Mouse (Mus musculus): ENCODE results near the gene Chga. TPM values are rescaled to one million over a fixed set of nuclear protein-coding genes. Genes with fewer than 3 reads are reported as not detected.

The Chga gene
- polyA plus RNA-seq, 1 experiment from 2014 or later: 1.4 TPM

DNA sequence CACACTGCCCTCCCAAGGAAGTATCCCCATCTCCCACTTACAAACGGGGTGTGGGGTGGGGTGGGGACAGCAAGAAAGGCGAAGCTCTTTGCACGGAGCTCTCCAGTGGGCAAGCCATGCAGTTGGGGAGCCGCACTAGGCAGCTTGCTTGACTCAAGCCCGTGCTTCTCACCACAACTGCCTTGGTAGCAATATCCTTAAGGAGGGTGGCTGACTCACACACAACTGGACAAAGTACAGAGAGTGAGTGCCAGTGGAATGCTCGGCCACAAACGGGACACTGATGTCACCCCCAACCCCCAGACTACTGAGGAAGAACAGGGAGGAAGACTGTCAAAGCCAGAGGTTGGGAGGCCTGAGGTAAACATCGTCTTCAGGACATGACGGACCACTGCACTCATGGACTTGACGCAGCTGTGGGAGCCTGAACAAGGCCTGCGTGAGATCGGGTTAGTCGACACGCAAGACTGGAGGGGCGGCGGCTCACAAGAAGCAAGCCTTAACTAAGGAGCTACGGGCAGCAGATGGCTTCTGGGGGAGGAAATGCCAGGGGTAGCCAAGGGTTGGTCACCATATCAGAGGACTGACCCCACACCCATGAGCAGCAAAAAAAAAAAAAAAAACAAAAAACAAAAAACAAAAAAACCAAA, 36.1 kb downstream of the Chga start:
- no peak overlapping the region for H3K9ac ChIP-seq (ENCODE audit: low read length)
- no peak overlapping the region for H3K4me2 ChIP-seq (ENCODE audit: low read depth, low read length)
- no peaks in the 10 kb centered on the region for H3K4me1 ChIP-seq (replicated peaks; ENCODE audit: control insufficient read depth, insufficient read depth, low read length)
- H3K36me3 ChIP-seq (ENCODE audit: control insufficient read depth, insufficient read depth, low read length): no peaks in the 10 kb centered on the region
- no peak overlapping the region for H3K4me3 ChIP-seq (ENCODE audit: low read length)
- no peak for ATAC-seq (ENCODE audit: low read depth)
- no peak overlapping the region for H3K27ac ChIP-seq (ENCODE audit: low read length)
- WGBS: 80% methylated on average over 17 of the region's 17 CpGs
- H3K27me3 ChIP-seq (ENCODE audit: control insufficient read depth, insufficient read depth, low read depth, low read length): no peaks in the 10 kb centered on the region
- H3K9me3 ChIP-seq (ENCODE audit: control insufficient read depth, low read length): no peaks in the 10 kb centered on the region

DNA sequence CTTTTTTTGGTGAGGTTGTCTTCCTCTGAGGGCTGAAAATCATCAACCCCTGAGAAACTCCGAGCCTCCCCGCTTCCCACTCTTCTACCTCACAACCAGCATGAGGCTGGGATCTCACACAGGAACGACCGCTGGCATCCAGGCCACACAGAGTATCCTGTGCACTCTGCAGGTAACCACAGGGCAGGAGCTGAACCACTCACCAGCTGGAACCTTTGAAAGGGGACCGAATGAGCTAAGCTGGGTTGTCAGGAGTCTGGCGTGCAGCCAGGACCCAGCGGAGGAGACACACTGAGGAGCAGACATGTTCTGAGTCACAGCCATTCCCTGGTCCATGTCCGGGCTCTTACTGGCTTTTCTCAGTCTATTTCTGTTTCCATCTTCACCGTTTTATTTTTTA, 38.9 kb downstream of the Chga start:
- no peak overlapping the region for H3K4me2 ChIP-seq (ENCODE audit: low read depth, low read length)

DNA sequence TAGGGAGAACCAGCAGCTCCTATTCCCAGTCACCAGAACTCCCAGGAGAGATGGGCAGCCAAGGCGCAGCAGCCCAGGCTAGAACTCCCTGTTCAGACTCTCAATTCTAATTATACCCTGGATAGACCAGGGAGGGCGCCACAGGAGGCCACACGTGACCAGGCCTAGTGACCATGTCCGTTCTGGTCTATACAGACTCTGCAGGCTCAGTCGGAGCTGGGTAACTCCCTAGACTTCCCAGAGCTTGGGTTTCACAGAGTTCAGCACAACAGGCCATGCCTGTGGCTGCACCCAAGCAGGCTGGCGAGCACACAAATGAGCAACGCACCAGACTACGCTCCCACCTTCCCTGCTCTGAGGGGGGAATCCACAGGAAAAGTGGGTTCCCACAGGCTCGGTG, 39.9 kb downstream of the Chga start:
- no peaks in the 10 kb centered on the region for H3K27me3 ChIP-seq (ENCODE audit: control insufficient read depth, insufficient read depth, low read depth, low read length)
- H3K4me3 ChIP-seq (ENCODE audit: low read length): no peak overlapping the region
- 80% methylated on average over 9 of the region's 9 CpGs for WGBS
- no peak overlapping the region for H3K27ac ChIP-seq (ENCODE audit: low read length)
- H3K4me1 ChIP-seq (replicated peaks; ENCODE audit: control insufficient read depth, insufficient read depth, low read length): peaks cover 5% of the 10 kb centered on the region; the same call in 1 of the 2 replicates
- no peak overlapping the region for H3K9ac ChIP-seq (ENCODE audit: low read length)
- H3K36me3 ChIP-seq (ENCODE audit: control insufficient read depth, insufficient read depth, low read length): no peaks in the 10 kb centered on the region
- no peak overlapping the region for H3K4me2 ChIP-seq (ENCODE audit: low read depth, low read length)
- peaks cover 6% of the 10 kb centered on the region for H3K9me3 ChIP-seq (ENCODE audit: control insufficient read depth, low read length)
- ATAC-seq (ENCODE audit: low read depth): no peak

More for the DNA sequence above, 38.9 kb downstream of the Chga start:
- no peaks in the 10 kb centered on the region for H3K36me3 ChIP-seq (ENCODE audit: control insufficient read depth, insufficient read depth, low read length)
- no peak overlapping the region for H3K4me3 ChIP-seq (ENCODE audit: low read length)
- no peaks in the 10 kb centered on the region for H3K27me3 ChIP-seq (ENCODE audit: control insufficient read depth, insufficient read depth, low read depth, low read length)
- peak; percentile 39; the same call in 1 of the 2 replicates for ATAC-seq (ENCODE audit: low read depth)
- H3K4me1 ChIP-seq (replicated peaks; ENCODE audit: control insufficient read depth, insufficient read depth, low read length): peaks cover 5% of the 10 kb centered on the region; the same call in 1 of the 2 replicates
- H3K9me3 ChIP-seq (ENCODE audit: control insufficient read depth, low read length): peaks cover 5% of the 10 kb centered on the region
- peak overlapping the region; percentile 9; the same call in 1 of the 2 replicates for H3K27ac ChIP-seq (ENCODE audit: low read length)
- 55% methylated on average over 9 of the region's 9 CpGs for WGBS
- no peak overlapping the region for H3K9ac ChIP-seq (ENCODE audit: low read length)

DNA sequence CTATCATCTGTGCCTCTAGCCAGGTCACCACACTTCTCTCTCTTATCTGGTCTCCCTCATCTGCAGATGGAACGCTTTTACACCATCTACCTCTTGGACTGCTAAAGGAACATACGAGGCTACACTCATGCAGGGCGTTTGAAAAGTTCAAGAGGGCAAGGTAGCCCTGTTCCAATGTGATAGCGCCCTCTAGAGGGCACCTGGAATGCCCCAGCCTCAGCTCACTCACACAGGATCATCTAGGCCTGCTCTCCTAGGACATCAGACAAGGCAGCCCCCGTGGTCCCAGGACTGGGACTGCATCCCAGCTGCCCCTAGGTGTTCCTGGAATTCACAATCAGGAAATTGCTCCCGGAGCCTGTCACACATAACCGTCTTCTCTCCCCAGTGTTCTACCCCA, 41.6 kb downstream of the Chga start:
- WGBS: 55% methylated on average over 7 of the region's 7 CpGs
- Histone ChIP-seq H3K9me3 (ENCODE audit: control insufficient read depth, low read length) (peaks cover 6% of the 10 kb centered on the region), H3K27ac (ENCODE audit: low read length) (no peak overlapping the region), H3K4me3 (ENCODE audit: low read length) (no peak overlapping the region), H3K27me3 (ENCODE audit: control insufficient read depth, insufficient read depth, low read depth, low read length) (no peaks in the 10 kb centered on the region), H3K36me3 (ENCODE audit: control insufficient read depth, insufficient read depth, low read length) (no peaks in the 10 kb centered on the region), H3K4me1 (replicated peaks; ENCODE audit: control insufficient read depth, insufficient read depth, low read length) (peaks cover 5% of the 10 kb centered on the region; the same call in 1 of the 2 replicates), H3K9ac (ENCODE audit: low read length) (no peak overlapping the region), H3K4me2 (ENCODE audit: low read depth, low read length) (no peak overlapping the region)
- no peak for ATAC-seq (ENCODE audit: low read depth)

DNA sequence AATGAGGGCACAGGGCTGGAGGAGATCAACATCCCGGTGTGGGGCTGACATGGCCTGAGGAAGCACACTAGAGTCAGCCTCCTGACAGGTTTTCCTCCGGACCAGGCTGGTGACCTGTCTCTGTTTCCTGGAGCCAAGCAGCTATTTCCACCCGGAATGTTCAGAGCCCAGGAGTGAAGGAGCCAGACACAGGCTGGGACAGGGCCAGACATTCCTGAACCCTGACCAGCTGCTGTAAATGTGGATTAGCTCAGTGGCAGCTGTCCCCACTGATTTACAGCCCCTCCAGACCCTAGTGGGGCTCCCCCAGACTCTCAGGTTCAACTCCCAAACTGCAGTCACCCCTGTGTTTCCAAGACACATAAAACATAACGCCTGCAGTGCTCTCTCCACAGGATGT, 42.7 kb downstream of the Chga start:
- Histone ChIP-seq H3K4me1 (replicated peaks; ENCODE audit: control insufficient read depth, insufficient read depth, low read length) (peaks cover 5% of the 10 kb centered on the region; the same call in 1 of the 2 replicates), H3K36me3 (ENCODE audit: control insufficient read depth, insufficient read depth, low read length) (no peaks in the 10 kb centered on the region), H3K27me3 (ENCODE audit: control insufficient read depth, insufficient read depth, low read depth, low read length) (no peaks in the 10 kb centered on the region), H3K9ac (ENCODE audit: low read length) (no peak overlapping the region), H3K4me2 (ENCODE audit: low read depth, low read length) (no peak overlapping the region), H3K27ac (ENCODE audit: low read length) (peak overlapping the region; percentile 47), H3K9me3 (ENCODE audit: control insufficient read depth, low read length) (peaks cover 6% of the 10 kb centered on the region), H3K4me3 (ENCODE audit: low read length) (no peak overlapping the region)
- WGBS: 38% methylated on average over 4 of the region's 4 CpGs
- ATAC-seq (ENCODE audit: low read depth): peak; percentile 26

DNA sequence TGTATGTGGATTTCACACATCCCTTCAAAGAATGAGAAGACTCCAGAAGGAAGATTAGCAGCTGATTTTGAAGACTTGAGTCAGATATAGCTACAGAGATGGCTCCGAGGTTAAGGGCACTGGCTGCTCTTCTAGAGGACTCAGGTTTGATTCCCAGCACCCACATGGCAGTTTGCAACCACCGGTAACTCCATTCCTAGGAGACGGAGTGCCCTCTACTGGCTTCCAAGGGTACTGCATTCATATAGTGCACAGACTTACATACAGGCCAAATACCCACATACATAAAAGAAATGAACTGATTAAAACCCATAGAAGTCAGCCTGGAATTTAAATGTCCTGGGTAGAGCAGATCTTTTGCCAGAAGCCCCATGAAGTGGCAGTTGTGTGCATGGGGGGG, 43.8 kb downstream of the Chga start:
- no peak overlapping the region for H3K27ac ChIP-seq (ENCODE audit: low read length)
- H3K9me3 ChIP-seq (ENCODE audit: control insufficient read depth, low read length): peaks cover 6% of the 10 kb centered on the region
- H3K4me2 ChIP-seq (ENCODE audit: low read depth, low read length): no peak overlapping the region
- 94% methylated on average over 3 of the region's 3 CpGs for WGBS
- H3K27me3 ChIP-seq (ENCODE audit: control insufficient read depth, insufficient read depth, low read depth, low read length): no peaks in the 10 kb centered on the region
- no peaks in the 10 kb centered on the region for H3K36me3 ChIP-seq (ENCODE audit: control insufficient read depth, insufficient read depth, low read length)
- no peak overlapping the region for H3K9ac ChIP-seq (ENCODE audit: low read length)
- H3K4me1 ChIP-seq (replicated peaks; ENCODE audit: control insufficient read depth, insufficient read depth, low read length): peaks cover 5% of the 10 kb centered on the region; the same call in 1 of the 2 replicates
- no peak overlapping the region for H3K4me3 ChIP-seq (ENCODE audit: low read length)
- no peak for ATAC-seq (ENCODE audit: low read depth)

DNA sequence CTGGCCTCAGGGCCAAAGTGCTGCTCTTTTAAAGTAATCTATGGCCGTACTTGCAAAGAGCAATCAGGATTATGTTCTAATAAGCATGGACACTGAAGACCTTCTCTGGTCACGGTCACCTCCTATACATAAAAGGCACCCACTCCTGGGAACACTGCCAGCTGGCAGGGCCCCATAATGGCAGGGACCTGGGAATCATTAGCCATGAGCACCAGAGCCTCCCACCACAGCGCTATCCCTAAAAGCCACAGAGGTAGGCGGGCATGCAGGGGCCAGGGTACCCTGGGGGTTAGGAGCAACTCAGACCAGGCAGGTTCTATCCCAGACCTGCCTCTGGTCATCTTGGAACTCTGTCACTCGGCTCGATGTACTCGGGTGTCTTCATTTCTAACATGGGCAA, 45.0 kb downstream of the Chga start:
- 72% methylated on average over 7 of the region's 7 CpGs for WGBS
- Histone ChIP-seq H3K4me2 (ENCODE audit: low read depth, low read length) (no peak overlapping the region), H3K9me3 (ENCODE audit: control insufficient read depth, low read length) (peaks cover 6% of the 10 kb centered on the region), H3K36me3 (ENCODE audit: control insufficient read depth, insufficient read depth, low read length) (no peaks in the 10 kb centered on the region), H3K4me1 (replicated peaks; ENCODE audit: control insufficient read depth, insufficient read depth, low read length) (peaks cover 5% of the 10 kb centered on the region; the same call in 1 of the 2 replicates), H3K4me3 (ENCODE audit: low read length) (no peak overlapping the region), H3K27me3 (ENCODE audit: control insufficient read depth, insufficient read depth, low read depth, low read length) (no peaks in the 10 kb centered on the region), H3K9ac (ENCODE audit: low read length) (no peak overlapping the region), H3K27ac (ENCODE audit: low read length) (no peak overlapping the region)
- no peak for ATAC-seq (ENCODE audit: low read depth)

DNA sequence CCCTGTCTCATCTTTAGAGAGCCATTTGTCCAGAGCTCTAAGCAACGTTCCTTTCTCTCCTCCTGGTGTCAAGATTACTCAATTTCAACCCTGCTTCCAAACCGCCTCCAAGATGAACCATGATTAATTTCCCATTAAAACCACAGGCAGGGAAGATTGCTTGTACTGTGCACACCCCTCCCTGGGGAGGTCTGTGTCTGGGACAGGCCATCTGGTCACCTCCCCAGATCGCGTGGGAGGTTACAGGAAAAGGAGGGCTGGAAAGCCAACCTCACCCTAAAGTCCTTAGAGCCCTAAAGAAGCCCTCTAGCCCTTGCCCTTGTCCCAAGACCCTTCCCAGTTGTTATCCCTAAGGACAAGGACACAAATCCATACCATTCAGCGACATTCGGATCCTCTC, 45.6 kb downstream of the Chga start:
- H3K27me3 ChIP-seq (ENCODE audit: control insufficient read depth, insufficient read depth, low read depth, low read length): no peaks in the 10 kb centered on the region
- peaks cover 6% of the 10 kb centered on the region for H3K9me3 ChIP-seq (ENCODE audit: control insufficient read depth, low read length)
- WGBS: 68% methylated on average over 6 of the region's 6 CpGs
- H3K4me2 ChIP-seq (ENCODE audit: low read depth, low read length): no peak overlapping the region
- H3K4me3 ChIP-seq (ENCODE audit: low read length): no peak overlapping the region
- no peak overlapping the region for H3K27ac ChIP-seq (ENCODE audit: low read length)
- no peak for ATAC-seq (ENCODE audit: low read depth)
- H3K4me1 ChIP-seq (replicated peaks; ENCODE audit: control insufficient read depth, insufficient read depth, low read length): peaks cover 5% of the 10 kb centered on the region; the same call in 1 of the 2 replicates
- H3K9ac ChIP-seq (ENCODE audit: low read length): no peak overlapping the region
- no peaks in the 10 kb centered on the region for H3K36me3 ChIP-seq (ENCODE audit: control insufficient read depth, insufficient read depth, low read length)

DNA sequence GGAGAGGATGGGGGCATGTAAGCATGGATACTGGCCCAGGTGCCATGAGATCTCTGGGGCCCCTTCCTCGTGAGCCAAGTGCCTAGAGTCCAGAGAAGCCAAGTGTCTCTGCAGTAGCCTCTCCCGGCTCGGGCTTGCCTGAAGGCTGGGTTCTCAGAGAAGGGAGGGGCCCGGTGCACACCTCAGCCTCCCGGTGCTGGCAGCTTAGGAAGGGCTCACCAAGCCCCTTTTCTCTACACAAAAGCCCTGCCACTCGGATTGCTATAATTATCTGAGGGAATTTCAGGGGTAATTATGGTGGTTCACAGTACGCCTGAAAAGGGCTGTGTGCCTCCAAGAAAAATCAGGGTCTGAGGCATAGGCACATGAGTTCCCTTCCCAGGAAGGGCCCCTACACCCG, 47.1 kb downstream of the Chga start:
- H3K4me2 ChIP-seq (ENCODE audit: low read depth, low read length): no peak overlapping the region
- H3K4me3 ChIP-seq (ENCODE audit: low read length): no peak overlapping the region
- ATAC-seq (ENCODE audit: low read depth): no peak
- WGBS: 40% methylated on average over 8 of the region's 8 CpGs
- H3K9me3 ChIP-seq (ENCODE audit: control insufficient read depth, low read length): peaks cover 6% of the 10 kb centered on the region
- no peaks in the 10 kb centered on the region for H3K36me3 ChIP-seq (ENCODE audit: control insufficient read depth, insufficient read depth, low read length)
- H3K27me3 ChIP-seq (ENCODE audit: control insufficient read depth, insufficient read depth, low read depth, low read length): no peaks in the 10 kb centered on the region
- peaks cover 5% of the 10 kb centered on the region; the same call in 1 of the 2 replicates for H3K4me1 ChIP-seq (replicated peaks; ENCODE audit: control insufficient read depth, insufficient read depth, low read length)
- no peak overlapping the region for H3K9ac ChIP-seq (ENCODE audit: low read length)
- no peak overlapping the region for H3K27ac ChIP-seq (ENCODE audit: low read length)
